Mouse (Mus musculus) lung, postnatal 0 days (tissue): ENCODE data around the gene Usp39. TPM values are rescaled to one million over a fixed set of nuclear protein-coding genes. Genes with fewer than 3 reads are reported as not detected.

Experiments used
- ATAC-seq: fragments of 200-750 bp; cut with Nextera tagmentation; 2 replicates; pipeline ENCODE4 v1.8.0; 2017; ENCODE audit warnings: moderate library complexity
- DNase-seq: peaks from one replicate; pipeline ENCODE4 v3.0.0-alpha.2; 2016; ENCODE audit warnings: low spot score
- H3K27ac ChIP-seq: fragments of 300-500 bp; sonication (generic); 2 replicates; pipeline ENCODE4 v1.5.1; 2014; ENCODE audit warnings: antibody characterized with exemption, mild to moderate bottlenecking, low read length, mixed read lengths
- H3K27me3 ChIP-seq: fragments of 300-500 bp; sonication (generic); replicated peaks from 2 replicates; pipeline ENCODE4 v1.6.1; 2014; ENCODE audit warnings: low read length, mixed read lengths; ENCODE audit not compliant: insufficient read depth
- H3K36me3 ChIP-seq: fragments of 300-500 bp; sonication (generic); 2 replicates; pipeline ENCODE4 v1.6.1; 2014; ENCODE audit warnings: low read length, mixed read lengths; ENCODE audit not compliant: insufficient read depth
- H3K4me1 ChIP-seq: fragments of 300-500 bp; sonication (generic); 2 replicates; pipeline ENCODE4 v1.6.1; 2014; ENCODE audit warnings: antibody characterized with exemption, low read depth, low read length, mixed read lengths; ENCODE audit not compliant: insufficient read depth
- H3K4me2 ChIP-seq: fragments of 300-500 bp; sonication (generic); replicated peaks from 2 replicates; pipeline ENCODE4 v1.6.1; 2014; ENCODE audit warnings: low read depth, mild to moderate bottlenecking, low read length, moderate library complexity, mixed read lengths
- H3K4me3 ChIP-seq: fragments of 300-500 bp; sonication (generic); 2 replicates; pipeline ENCODE4 v1.5.1; 2014; ENCODE audit warnings: low read depth, low read length
- H3K9ac ChIP-seq: fragments of 300-500 bp; sonication (generic); replicated peaks from 2 replicates; pipeline ENCODE4 v1.6.1; 2014; ENCODE audit warnings: low read depth, mild to moderate bottlenecking
- H3K9me3 ChIP-seq: fragments of 300-500 bp; sonication (generic); 2 replicates; pipeline ENCODE4 v1.6.1; 2016; ENCODE audit warnings: low read length, mixed read lengths
- CTCF ChIP-seq: IDR thresholded peaks from 2 replicates; pipeline ENCODE4 v1.5.1; 2016; ENCODE audit warnings: antibody characterized with exemption, mild to moderate bottlenecking
- EP300 ChIP-seq: IDR thresholded peaks from 2 replicates; pipeline ENCODE4 v1.6.1; 2016; ENCODE audit warnings: antibody characterized with exemption, mild to moderate bottlenecking, control low read depth
- WGBS: fragments of 180-500 bp; shearing (Covaris S2); extraction: QIAGEN DNeasy Blood & Tissue Kit; methylation state at CpG from one replicate; pipeline ENCODE4 v1.1.7; 2014; 5-methylcytosine and 5-hydroxymethylcytosine counted together
- polyA plus RNA-seq: library from polyadenylated mRNA; unstranded; fragments of >200 nt; fragmentation: Nextera tagmentation; extraction: Ambion mirVana; gene quantifications from 2 replicates; pipeline ENCODE4 v1.2.1, GENCODE M21; 2015

Usp39 gene
- polyA plus RNA-seq, 1 experiment from 2014 or later = 27.4 TPM

- WGBS = 49% methylated on average over 2 of the region's 2 CpGs
- DNase-seq (no peak), ATAC-seq (no peak)
- H3K27me3 ChIP-seq = no peaks in the 10 kb centered on the region
- TF ChIP-seq EP300 (no peak), CTCF (no peak)
- no peak overlapping the region for H3K27ac ChIP-seq
- peaks cover 6% of the 10 kb centered on the region; the same call in 1 of the 2 replicates for H3K4me1 ChIP-seq
- H3K4me3 ChIP-seq = no peak overlapping the region
- no peak overlapping the region for H3K4me2 ChIP-seq
- no peaks in the 10 kb centered on the region for H3K9me3 ChIP-seq
- H3K9ac ChIP-seq = no peak overlapping the region
- H3K36me3 ChIP-seq = peaks cover 31% of the 10 kb centered on the region
Measured at GRCm38 (mm10) chr6:72340481-72340880, 4.5 kb downstream of the Usp39 start.

GRCm38 (mm10) chr6:72333111-72333510 is 11.9 kb downstream of the Usp39 start:
- Histone ChIP-seq H3K4me2 (no peak overlapping the region), H3K27me3 (no peaks in the 10 kb centered on the region), H3K27ac (no peak overlapping the region), H3K4me3 (no peak overlapping the region), H3K4me1 (no peaks in the 10 kb centered on the region), H3K36me3 (peaks cover 39% of the 10 kb centered on the region), H3K9ac (no peak overlapping the region), H3K9me3 (no peaks in the 10 kb centered on the region)
- WGBS = 66% methylated on average over 5 of the region's 5 CpGs
- DNase-seq (no peak), ATAC-seq (no peak)
- TF ChIP-seq EP300 (no peak), CTCF (no peak)

- Histone ChIP-seq H3K4me2 (no peak overlapping the region), H3K27ac (no peak overlapping the region), H3K9me3 (no peaks in the 10 kb centered on the region), H3K9ac (no peak overlapping the region), H3K36me3 (peaks cover 32% of the 10 kb centered on the region), H3K27me3 (no peaks in the 10 kb centered on the region), H3K4me1 (no peaks in the 10 kb centered on the region), H3K4me3 (no peak overlapping the region)
- 91% methylated on average over 4 of the region's 4 CpGs for WGBS
- DNase-seq = no peak
- TF ChIP-seq CTCF (no peak), EP300 (no peak)
- ATAC-seq = no peak
Measured at GRCm38 (mm10) chr6:72330133-72330532, 14.9 kb downstream of the Usp39 start.

DNA sequence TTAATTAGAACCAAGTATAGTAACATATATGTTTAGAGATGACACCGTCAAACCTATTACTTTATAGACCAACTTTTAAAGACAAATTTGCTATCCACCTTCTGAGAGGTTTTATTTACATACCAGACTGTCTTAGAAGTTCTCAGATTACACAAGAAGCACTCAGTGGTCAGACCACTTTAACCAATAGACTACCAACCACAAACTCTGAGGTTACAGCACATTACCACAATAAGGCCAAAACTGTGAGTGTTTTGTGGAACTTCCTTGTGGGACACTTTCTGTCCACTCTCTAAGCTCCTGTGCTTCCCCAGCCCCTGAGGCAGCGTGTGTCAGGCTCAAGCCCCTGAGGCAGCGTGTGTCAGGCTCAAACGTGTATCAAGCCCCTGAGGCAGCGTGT is 16.0 kb downstream of the Usp39 start:
- ATAC-seq (no peak), DNase-seq (no peak)
- Histone ChIP-seq H3K27ac (no peak overlapping the region), H3K27me3 (no peaks in the 10 kb centered on the region), H3K9me3 (no peaks in the 10 kb centered on the region), H3K4me3 (no peak overlapping the region), H3K4me1 (no peaks in the 10 kb centered on the region), H3K9ac (no peak overlapping the region), H3K36me3 (peaks cover 33% of the 10 kb centered on the region), H3K4me2 (no peak overlapping the region)
- TF ChIP-seq CTCF (no peak), EP300 (no peak)
- 84% methylated on average over 5 of the region's 5 CpGs for WGBS

DNA sequence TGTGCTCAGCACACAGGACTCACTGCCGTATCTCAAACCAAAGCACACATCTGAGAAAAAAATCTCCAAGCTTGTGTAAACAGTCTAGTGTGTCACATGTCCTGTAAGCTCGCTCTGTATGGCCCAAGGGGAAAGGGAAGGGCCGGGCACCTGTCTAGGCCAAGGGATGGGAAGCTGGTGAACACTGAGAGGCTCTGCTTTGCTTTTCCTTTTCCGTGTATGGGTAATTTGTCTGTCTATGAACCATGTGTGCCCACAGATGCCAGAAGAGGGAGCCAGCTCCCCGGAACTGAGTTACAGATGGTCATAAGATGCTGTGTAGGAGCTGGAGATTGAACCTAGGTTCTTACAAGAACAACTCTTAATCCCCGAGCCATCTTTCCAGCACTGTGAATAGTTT is 18.7 kb downstream of the Usp39 start:
- Histone ChIP-seq H3K36me3 (peaks cover 42% of the 10 kb centered on the region), H3K9ac (no peak overlapping the region), H3K27me3 (no peaks in the 10 kb centered on the region), H3K4me3 (no peak overlapping the region), H3K4me1 (no peaks in the 10 kb centered on the region), H3K27ac (no peak overlapping the region), H3K4me2 (no peak overlapping the region), H3K9me3 (no peaks in the 10 kb centered on the region)
- TF ChIP-seq EP300 (no peak), CTCF (peak; percentile 72)
- peak; percentile 68 for DNase-seq
- WGBS = 54% methylated on average over 6 of the region's 6 CpGs
- peak; percentile 71 for ATAC-seq

GRCm38 (mm10) chr6:72323786-72324508 is 21.0 kb downstream of the Usp39 start:
- no peak overlapping the region for H3K4me3 ChIP-seq
- DNase-seq = no peak
- H3K9ac ChIP-seq = no peak overlapping the region
- ATAC-seq = no peak
- WGBS = 82% methylated on average over 6 of the region's 6 CpGs
- H3K27me3 ChIP-seq = no peaks in the 10 kb centered on the region
- H3K9me3 ChIP-seq = no peaks in the 10 kb centered on the region
- H3K27ac ChIP-seq = no peak overlapping the region
- H3K36me3 ChIP-seq = peaks cover 54% of the 10 kb centered on the region
- TF ChIP-seq EP300 (no peak), CTCF (no peak)
- no peaks in the 10 kb centered on the region for H3K4me1 ChIP-seq
- H3K4me2 ChIP-seq = no peak overlapping the region

DNA sequence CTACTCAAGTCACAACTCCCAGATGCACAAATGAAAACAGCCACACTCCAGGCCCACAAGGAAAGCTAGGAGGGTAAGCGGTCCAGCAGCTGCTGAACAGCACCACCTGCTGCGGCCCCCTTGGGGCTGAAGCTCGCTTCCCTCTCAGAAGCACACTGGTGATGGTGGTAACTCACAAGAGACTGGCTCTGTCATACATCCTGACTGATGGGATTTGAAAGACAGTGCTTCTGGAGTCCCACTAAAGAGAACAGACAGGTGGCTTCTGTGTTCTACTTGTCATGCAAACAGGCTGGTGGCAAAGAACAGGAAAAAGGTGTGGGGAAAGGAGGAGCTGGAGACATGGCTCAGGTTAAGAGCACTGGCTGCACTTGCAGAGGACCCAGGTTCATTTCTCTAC is 22.0 kb downstream of the Usp39 start:
- DNase-seq (no peak), ATAC-seq (no peak)
- WGBS = 92% methylated on average over 3 of the region's 3 CpGs
- no peak for TF ChIP-seq CTCF
- no peak for TF ChIP-seq EP300
- Histone ChIP-seq H3K27ac (no peak overlapping the region), H3K9me3 (no peaks in the 10 kb centered on the region), H3K4me3 (no peak overlapping the region), H3K4me2 (no peak overlapping the region), H3K36me3 (peaks cover 55% of the 10 kb centered on the region), H3K9ac (no peak overlapping the region), H3K4me1 (no peaks in the 10 kb centered on the region), H3K27me3 (no peaks in the 10 kb centered on the region)
